Mouse (Mus musculus): ENCODE data around the gene Fam155a.
"Not testable (repeated sequence)": the region's sequence is repeated elsewhere in the genome, so short reads cannot be mapped to it uniquely, and the experiment has no call there.

Gene Fam155a

GRCm38 (mm10) chr8:9770999-9771605, at the start of gene Fam155a:
Gene Fam155a (minus strand): TSS chr8:9771161.
- DNase-seq (ENCODE audit: low spot score), result no peak

GRCm38 (mm10) chr8:9813273-9813946, 42.4 kb upstream of the Fam155a start:
- DNase-seq (ENCODE audit: low spot score), result no peak

- DNase-seq (ENCODE audit: low spot score), result no peak
Observed at GRCm38 (mm10) chr8:9810955-9811530, 40.1 kb upstream of the Fam155a start.

- no peak for DNase-seq (ENCODE audit: low spot score)
Observed at GRCm38 (mm10) chr8:9808596-9808995, 37.6 kb upstream of the Fam155a start.

- DNase-seq (ENCODE audit: low spot score), result no peak
Observed at GRCm38 (mm10) chr8:9805676-9806075, 34.7 kb upstream of the Fam155a start.

- DNase-seq (ENCODE audit: low spot score), result not testable (repeated sequence)
Observed at GRCm38 (mm10) chr8:9800346-9800745, 29.4 kb upstream of the Fam155a start.

GRCm38 (mm10) chr8:9799923-9800322, 29.0 kb upstream of the Fam155a start:
- DNase-seq (ENCODE audit: low spot score), result no peak

- no peak for DNase-seq (ENCODE audit: low spot score)
Observed at GRCm38 (mm10) chr8:9797514-9797913, 26.6 kb upstream of the Fam155a start.

GRCm38 (mm10) chr8:9795724-9796123, 24.8 kb upstream of the Fam155a start:
- DNase-seq (ENCODE audit: low spot score), result no peak

GRCm38 (mm10) chr8:9793351-9793750, 22.4 kb upstream of the Fam155a start:
- no peak for DNase-seq (ENCODE audit: low spot score)

GRCm38 (mm10) chr8:9780332-9780731, 9.4 kb upstream of the Fam155a start:
- DNase-seq (ENCODE audit: low spot score), result no peak

GRCm38 (mm10) chr8:9778148-9778547, 7.2 kb upstream of the Fam155a start:
- no peak for DNase-seq (ENCODE audit: low spot score)

GRCm38 (mm10) chr8:9776818-9777217, 5.9 kb upstream of the Fam155a start:
- no peak for DNase-seq (ENCODE audit: low spot score)

GRCm38 (mm10) chr8:9772519-9772840, 1.5 kb upstream of the Fam155a start:
- DNase-seq (ENCODE audit: low spot score), result no peak

GRCm38 (mm10) chr8:9771606-9772518, 901 bp upstream of the Fam155a start:
- no peak for DNase-seq (ENCODE audit: low spot score)

- no peak for DNase-seq (ENCODE audit: low spot score)
Observed at GRCm38 (mm10) chr8:9770261-9770998, 531 bp downstream of the Fam155a start.

GRCm38 (mm10) chr8:9769061-9769460, 1.9 kb downstream of the Fam155a start:
- peak; percentile 63 for DNase-seq (ENCODE audit: low spot score)

- DNase-seq (ENCODE audit: low spot score), result no peak
Observed at GRCm38 (mm10) chr8:9735169-9735568, 35.8 kb downstream of the Fam155a start.

- no peak for DNase-seq (ENCODE audit: low spot score)
Observed at GRCm38 (mm10) chr8:9709791-9710190, 61.2 kb downstream of the Fam155a start.

GRCm38 (mm10) chr8:9707433-9707832, 63.5 kb downstream of the Fam155a start:
- no peak for DNase-seq (ENCODE audit: low spot score)

- no peak for DNase-seq (ENCODE audit: low spot score)
Observed at GRCm38 (mm10) chr8:9694794-9695193, 76.2 kb downstream of the Fam155a start.

GRCm38 (mm10) chr8:9692370-9692769, 78.6 kb downstream of the Fam155a start:
- no peak for DNase-seq (ENCODE audit: low spot score)
